Mouse (Mus musculus): ENCODE results near the gene Mis18a.

The Mis18a gene

GRCm38 (mm10) chr16:90727233-90728115 lies at the start of gene Mis18a:
TSS of gene Mis18a (minus strand) at chr16:90727404.
- peak; percentile 97 for DNase-seq (ENCODE audit: low read depth, low spot score)
- no peaks in the 10 kb centered on the region for H3K36me3 ChIP-seq (ENCODE audit: control insufficient read depth, insufficient read depth, low read length, poor library complexity, severe bottlenecking)
- no peaks in the 10 kb centered on the region for H3K27me3 ChIP-seq (ENCODE audit: control insufficient read depth, insufficient read depth, low read length, poor library complexity, severe bottlenecking)

- H3K27me3 ChIP-seq (ENCODE audit: control insufficient read depth, insufficient read depth, low read length, poor library complexity, severe bottlenecking), result no peaks in the 10 kb centered on the region
- peaks cover 14% of the 10 kb centered on the region for H3K36me3 ChIP-seq (ENCODE audit: control insufficient read depth, insufficient read depth, low read length, poor library complexity, severe bottlenecking)
- no peak for DNase-seq (ENCODE audit: low read depth, low spot score)
These were observed 48.8 kb upstream of the Mis18a start for GRCm38 (mm10) chr16:90775946-90776520.

GRCm38 (mm10) chr16:90774646-90775045 lies 47.4 kb upstream of the Mis18a start:
- no peaks in the 10 kb centered on the region for H3K27me3 ChIP-seq (ENCODE audit: control insufficient read depth, insufficient read depth, low read length, poor library complexity, severe bottlenecking)
- no peak for DNase-seq (ENCODE audit: low read depth, low spot score)
- peaks cover 8% of the 10 kb centered on the region for H3K36me3 ChIP-seq (ENCODE audit: control insufficient read depth, insufficient read depth, low read length, poor library complexity, severe bottlenecking)

- Histone ChIP-seq H3K36me3 (ENCODE audit: control insufficient read depth, insufficient read depth, low read length, poor library complexity, severe bottlenecking) (peaks cover 5% of the 10 kb centered on the region), H3K27me3 (ENCODE audit: control insufficient read depth, insufficient read depth, low read length, poor library complexity, severe bottlenecking) (no peaks in the 10 kb centered on the region)
- no peak for DNase-seq (ENCODE audit: low read depth, low spot score)
These were observed 47.0 kb upstream of the Mis18a start for GRCm38 (mm10) chr16:90774216-90774615.

GRCm38 (mm10) chr16:90766919-90767454 lies 39.8 kb upstream of the Mis18a start:
- Histone ChIP-seq H3K36me3 (ENCODE audit: control insufficient read depth, insufficient read depth, low read length, poor library complexity, severe bottlenecking) (peaks cover 4% of the 10 kb centered on the region), H3K27me3 (ENCODE audit: control insufficient read depth, insufficient read depth, low read length, poor library complexity, severe bottlenecking) (no peaks in the 10 kb centered on the region)
- DNase-seq (ENCODE audit: low read depth, low spot score), result no peak

- Histone ChIP-seq H3K36me3 (ENCODE audit: control insufficient read depth, insufficient read depth, low read length, poor library complexity, severe bottlenecking) (peaks cover 7% of the 10 kb centered on the region), H3K27me3 (ENCODE audit: control insufficient read depth, insufficient read depth, low read length, poor library complexity, severe bottlenecking) (no peaks in the 10 kb centered on the region)
- no peak for DNase-seq (ENCODE audit: low read depth, low spot score)
These were observed 38.1 kb upstream of the Mis18a start for GRCm38 (mm10) chr16:90765195-90765877.

GRCm38 (mm10) chr16:90760515-90760914 lies 33.3 kb upstream of the Mis18a start:
- Histone ChIP-seq H3K36me3 (ENCODE audit: control insufficient read depth, insufficient read depth, low read length, poor library complexity, severe bottlenecking) (peaks cover 10% of the 10 kb centered on the region), H3K27me3 (ENCODE audit: control insufficient read depth, insufficient read depth, low read length, poor library complexity, severe bottlenecking) (no peaks in the 10 kb centered on the region)
- DNase-seq (ENCODE audit: low read depth, low spot score), result no peak

- DNase-seq (ENCODE audit: low read depth, low spot score), result no peak
- Histone ChIP-seq H3K36me3 (ENCODE audit: control insufficient read depth, insufficient read depth, low read length, poor library complexity, severe bottlenecking) (peaks cover 12% of the 10 kb centered on the region), H3K27me3 (ENCODE audit: control insufficient read depth, insufficient read depth, low read length, poor library complexity, severe bottlenecking) (no peaks in the 10 kb centered on the region)
These were observed 32.1 kb upstream of the Mis18a start for GRCm38 (mm10) chr16:90759335-90759734.

- Histone ChIP-seq H3K27me3 (ENCODE audit: control insufficient read depth, insufficient read depth, low read length, poor library complexity, severe bottlenecking) (no peaks in the 10 kb centered on the region), H3K36me3 (ENCODE audit: control insufficient read depth, insufficient read depth, low read length, poor library complexity, severe bottlenecking) (peaks cover 1% of the 10 kb centered on the region; the same call in 1 of the 2 replicates)
- DNase-seq (ENCODE audit: low read depth, low spot score), result no peak
These were observed 26.3 kb upstream of the Mis18a start for GRCm38 (mm10) chr16:90753386-90753941.

GRCm38 (mm10) chr16:90748169-90748568 lies 21.0 kb upstream of the Mis18a start:
- no peak for DNase-seq (ENCODE audit: low read depth, low spot score)
- no peaks in the 10 kb centered on the region for H3K27me3 ChIP-seq (ENCODE audit: control insufficient read depth, insufficient read depth, low read length, poor library complexity, severe bottlenecking)
- no peaks in the 10 kb centered on the region for H3K36me3 ChIP-seq (ENCODE audit: control insufficient read depth, insufficient read depth, low read length, poor library complexity, severe bottlenecking)

GRCm38 (mm10) chr16:90747143-90747542 lies 19.9 kb upstream of the Mis18a start:
- Histone ChIP-seq H3K36me3 (ENCODE audit: control insufficient read depth, insufficient read depth, low read length, poor library complexity, severe bottlenecking) (no peaks in the 10 kb centered on the region), H3K27me3 (ENCODE audit: control insufficient read depth, insufficient read depth, low read length, poor library complexity, severe bottlenecking) (no peaks in the 10 kb centered on the region)
- DNase-seq (ENCODE audit: low read depth, low spot score), result no peak

- no peaks in the 10 kb centered on the region for H3K36me3 ChIP-seq (ENCODE audit: control insufficient read depth, insufficient read depth, low read length, poor library complexity, severe bottlenecking)
- H3K27me3 ChIP-seq (ENCODE audit: control insufficient read depth, insufficient read depth, low read length, poor library complexity, severe bottlenecking), result no peaks in the 10 kb centered on the region
- no peak for DNase-seq (ENCODE audit: low read depth, low spot score)
These were observed 11.1 kb upstream of the Mis18a start, which contains the start of gene Mrap for GRCm38 (mm10) chr16:90738092-90738956. TSS of gene Mrap (plus strand) at chr16:90738207.

GRCm38 (mm10) chr16:90736672-90737270 lies 9.6 kb upstream of the Mis18a start:
- H3K27me3 ChIP-seq (ENCODE audit: control insufficient read depth, insufficient read depth, low read length, poor library complexity, severe bottlenecking), result no peaks in the 10 kb centered on the region
- no peak for DNase-seq (ENCODE audit: low read depth, low spot score)

More at GRCm38 (mm10) chr16:90736672-90737270, 9.6 kb upstream of the Mis18a start:
- H3K36me3 ChIP-seq (ENCODE audit: control insufficient read depth, insufficient read depth, low read length, poor library complexity, severe bottlenecking), result no peaks in the 10 kb centered on the region
